Mouse (Mus musculus) MEL (cell line): ENCODE data around the gene Lonp2.

Experiments used
- CHD2 ChIP-seq: IDR thresholded peaks from 2 replicates; pipeline ENCODE4 v1.6.1; 2011; ENCODE audit warnings: low read length, improper control_type of control experiment
- CTCF ChIP-seq, 3 experiments: IDR thresholded peaks in 2 of 3; conservative IDR thresholded peaks in 1 of 3; 2 replicates each; pipeline ENCODE4 v1.5.1; 2011 to 2012; ENCODE audit warnings: low read length in 3 of 3, low read depth in 2 of 3, mild to moderate bottlenecking in 2 of 3, improper control_type of control experiment in 1 of 3, inconsistent platforms in 1 of 3, mixed read lengths in 1 of 3, moderate library complexity in 1 of 3; ENCODE audit not compliant: control insufficient read depth in 1 of 3, insufficient read depth in 1 of 3, poor library complexity in 1 of 3, severe bottlenecking in 1 of 3
- EP300 ChIP-seq, 2 experiments: IDR thresholded peaks; 2 replicates each; pipeline ENCODE4 v1.6.1; 2011; ENCODE audit warnings: improper control_type of control experiment in 2 of 2, low read length in 2 of 2, low read depth in 1 of 2, mild to moderate bottlenecking in 1 of 2
- GATA1 ChIP-seq: IDR thresholded peaks from 2 replicates; pipeline ENCODE4 v1.6.1; 2011; ENCODE audit warnings: low read depth, low read length, improper control_type of control experiment
- POLR2A ChIP-seq, 2 experiments: IDR thresholded peaks; 2 replicates each; pipeline ENCODE4 v1.6.1; 2011 to 2012; ENCODE audit warnings: low read length in 2 of 2, mild to moderate bottlenecking in 2 of 2, control low read depth in 1 of 2, improper control_type of control experiment in 1 of 2, low read depth in 1 of 2, moderate library complexity in 1 of 2; ENCODE audit not compliant: control insufficient read depth in 1 of 2, insufficient read depth in 1 of 2, poor library complexity in 1 of 2
- POLR2AphosphoS5 ChIP-seq: IDR thresholded peaks from 2 replicates; pipeline ENCODE4 v1.6.1; 2012; ENCODE audit warnings: low read depth, borderline replicate concordance, mild to moderate bottlenecking, inconsistent platforms, low read length, moderate library complexity, mixed read lengths

DNA sequence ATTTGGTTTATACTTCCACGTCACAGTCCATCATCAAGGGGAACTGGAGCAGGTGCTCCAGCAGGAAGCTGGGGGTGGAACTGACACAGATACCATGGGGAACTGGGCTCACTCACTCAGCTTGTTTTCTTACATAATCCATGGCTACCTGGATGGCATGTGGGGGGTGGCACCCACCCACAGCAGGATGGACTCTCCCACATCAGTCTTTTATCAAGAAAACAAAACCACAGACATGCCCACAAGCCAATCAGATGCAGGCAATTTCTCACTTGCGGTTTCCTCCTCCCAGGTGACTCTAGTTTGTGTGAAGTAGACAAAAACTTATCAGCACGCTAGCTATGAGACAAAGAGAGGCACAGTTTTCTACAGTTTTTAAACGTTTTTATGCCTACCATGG, 84.0 kb downstream of the Lonp2 start:
- TF ChIP-seq GATA1 (peak; percentile 76), POLR2A (IDR thresholded peaks at IDR 0.05; ENCODE audit: control insufficient read depth in 1 of 2, insufficient read depth in 1 of 2, low read depth in 1 of 2, low read length in 2 of 2, poor library complexity in 1 of 2) (no peak), CHD2 (no peak), POLR2AphosphoS5 (no peak), EP300 (IDR thresholded peaks at IDR 0.05; ENCODE audit: low read depth in 1 of 2, low read length in 2 of 2) (peak; percentile 77 to 87), CTCF (IDR thresholded peaks at IDR 0.05 in 2 of 3, conservative IDR thresholded peaks at IDR 0.05 in 1 of 3; ENCODE audit: control insufficient read depth in 1 of 3, insufficient read depth in 1 of 3, low read depth in 2 of 3, low read length in 3 of 3, poor library complexity in 1 of 3, severe bottlenecking in 1 of 3) (no peak)
